In the genomic region with DNA sequence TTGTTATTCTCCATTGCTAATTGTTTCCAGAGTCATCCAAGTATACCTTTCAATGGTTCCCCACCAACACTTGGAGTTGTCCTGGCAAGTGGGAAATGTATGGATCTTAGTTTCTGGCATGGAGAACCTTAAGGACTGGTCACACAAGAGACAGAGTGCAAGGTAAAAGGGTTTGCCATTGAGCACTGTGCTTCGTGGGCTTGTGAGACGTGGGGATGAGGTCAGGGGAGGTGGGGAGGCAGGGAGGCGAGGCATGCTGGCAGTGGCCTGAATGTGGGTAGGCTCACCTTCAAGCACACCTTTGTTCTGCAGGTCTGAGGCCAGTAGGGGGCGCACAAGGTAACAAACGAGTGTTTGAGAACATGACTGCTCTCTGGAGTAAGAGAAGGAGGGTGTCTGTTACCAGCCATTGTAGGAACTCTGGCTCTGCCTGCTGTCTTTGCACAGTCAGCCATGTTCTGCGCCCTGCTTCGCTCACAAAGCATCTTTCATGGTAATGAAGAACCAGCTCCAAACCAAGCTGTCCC, we compare ENCODE assay signal across 9 mouse cellular contexts.
DNase-seq lines count a peak whose midpoint lies in the region; ATAC-seq and TF ChIP-seq lines count a peak whose summit lies in the region.
"Had no signal": no experiment of that assay in that cellular context is flagged by ENCODE, and none has a peak within 500 bp of the region (broad histone marks: within the 10 kb centered on the region; RNA-seq: fewer than 3 reads in every experiment).

No protein-coding gene starts in this region.

- no peaks in the 10 kb centered on the region for H3K27me3 ChIP-seq in forebrain, embryonic 10.5 days (ENCODE audit: poor library complexity, severe bottlenecking)
- 0 out of 2 replicates have a peak, but pooled peaks cover 5% of the 10 kb centered on the region for H3K27me3 ChIP-seq in forebrain, embryonic 12.5 days
- H3K27me3 ChIP-seq: heart, embryonic 13.5 days had no signal

- H3K27ac ChIP-seq in forebrain, embryonic 10.5 days: no peak overlapping the region
- no peak overlapping the region for H3K27ac ChIP-seq in forebrain, embryonic 12.5 days
- H3K27ac ChIP-seq in left cerebral cortex, adult 2 months: no peak overlapping the region
- H3K27ac ChIP-seq: heart, embryonic 13.5 days had no signal

- no peaks in the 10 kb centered on the region for H3K9me3 ChIP-seq in forebrain, embryonic 10.5 days
- H3K9me3 ChIP-seq in forebrain, embryonic 12.5 days: no peaks in the 10 kb centered on the region
- H3K9me3 ChIP-seq: heart, embryonic 13.5 days had no signal

- peak; percentile 60 for DNase-seq in forebrain, embryonic 10.5 days (ENCODE audit: extremely low spot score, low spot score)
- DNase-seq in left cerebral cortex, adult 2 months (ENCODE audit: extremely low spot score in 1 of 2, low spot score in 2 of 2): peak; percentile 21 to 25
- DNase-seq in left cerebral cortex, adult 11 months (ENCODE audit: low spot score): no peak
- peak; percentile 2 for DNase-seq in c-Kit-negative CD71-positive TER-119-positive erythroid progenitor cells, embryonic 14.5 days (ENCODE audit: low read depth, low spot score)
- peak; percentile 3 for DNase-seq in induced T-regulatory cell, adult 2 months (ENCODE audit: low read depth)
- DNase-seq in thymus, postnatal 36 days: peak; percentile 25 to 33

- H3K4me1 ChIP-seq in forebrain, embryonic 10.5 days: peaks cover 11% of the 10 kb centered on the region
- H3K4me1 ChIP-seq in forebrain, embryonic 12.5 days: peaks cover 12% of the 10 kb centered on the region; the same call in 1 of the 2 replicates
- H3K4me1 ChIP-seq: heart, embryonic 13.5 days had no signal

- no peaks in the 10 kb centered on the region for H3K36me3 ChIP-seq in forebrain, embryonic 10.5 days (replicated peaks)
- H3K36me3 ChIP-seq in forebrain, embryonic 12.5 days (replicated peaks): no peaks in the 10 kb centered on the region
- H3K36me3 ChIP-seq: heart, embryonic 13.5 days had no signal

- no peak overlapping the region for H3K9ac ChIP-seq in forebrain, embryonic 12.5 days
- H3K9ac ChIP-seq: heart, embryonic 13.5 days had no signal

- peak; percentile 41 for TF ChIP-seq CTCF in left cerebral cortex, adult 2 months (IDR thresholded peaks at IDR 0.05)

- no peak overlapping the region for H3K4me2 ChIP-seq in forebrain, embryonic 12.5 days
- H3K4me2 ChIP-seq: heart, embryonic 13.5 days had no signal

- intact Hi-C loops in left cerebral cortex, adult 2 months (cut with DNase I): no loop called here

- 37% methylated on average over 7 of the region's 7 CpGs for WGBS in forebrain, embryonic 10.5 days
- WGBS in forebrain, embryonic 12.5 days: 45% methylated on average over 7 of the region's 7 CpGs

- H3K4me3 ChIP-seq in forebrain, embryonic 10.5 days: no peak overlapping the region
- H3K4me3 ChIP-seq in forebrain, embryonic 12.5 days (replicated peaks): no peak overlapping the region
- no peak overlapping the region for H3K4me3 ChIP-seq in left cerebral cortex, adult 2 months
- H3K4me3 ChIP-seq: heart, embryonic 13.5 days had no signal

- ATAC-seq in forebrain, embryonic 12.5 days (ENCODE audit: low FRiP score): no peak
- ATAC-seq in neutrophil, adult 5-6 weeks (ENCODE audit: extremely low read depth, insufficient number of reproducible peaks, low FRiP score, poor library complexity, severe bottlenecking): peak; percentile 60; the same call in 1 of the 2 replicates
